Mouse (Mus musculus) CH12.LX (cell line): Measurements from ENCODE around the gene Dydc1.

ENCODE experiments used
- CTCF ChIP-seq, 2 experiments: IDR thresholded peaks in 1 of 2; conservative IDR thresholded peaks in 1 of 2; 2 replicates each; pipeline ENCODE4 v1.5.1; 2011 to 2012; ENCODE audit warnings: low read depth in 2 of 2, low read length in 2 of 2, improper control_type of control experiment in 1 of 2, inconsistent platforms in 1 of 2, mild to moderate bottlenecking in 1 of 2, moderate library complexity in 1 of 2
- EP300 ChIP-seq: IDR thresholded peaks from 2 replicates; pipeline ENCODE4 v1.6.1; 2011; ENCODE audit warnings: low read length, improper control_type of control experiment
- GABPA ChIP-seq: IDR thresholded peaks from 2 replicates; pipeline ENCODE4 v1.6.1; 2012; ENCODE audit warnings: low read depth, low read length, improper control_type of control experiment, inconsistent platforms; ENCODE audit not compliant: insufficient replicate concordance
- MAX ChIP-seq: IDR thresholded peaks from 2 replicates; pipeline ENCODE4 v1.6.1; 2011; ENCODE audit warnings: low read length, improper control_type of control experiment
- MYC ChIP-seq: IDR thresholded peaks from 2 replicates; pipeline ENCODE4 v1.6.1; 2011; ENCODE audit warnings: low read depth, mild to moderate bottlenecking, improper control_type of control experiment, low read length
- POLR2A ChIP-seq: IDR thresholded peaks from 2 replicates; pipeline ENCODE4 v1.6.1; 2011; ENCODE audit warnings: low read depth, mild to moderate bottlenecking, improper control_type of control experiment, low read length
- POLR2AphosphoS2 ChIP-seq: IDR thresholded peaks from 2 replicates; pipeline ENCODE4 v1.6.1; 2011; ENCODE audit warnings: low read depth, low read length, improper control_type of control experiment
- TBP ChIP-seq: conservative IDR thresholded peaks from 2 replicates; pipeline ENCODE4 v1.6.1; 2011; ENCODE audit warnings: low read depth, low read length, improper control_type of control experiment

DNA sequence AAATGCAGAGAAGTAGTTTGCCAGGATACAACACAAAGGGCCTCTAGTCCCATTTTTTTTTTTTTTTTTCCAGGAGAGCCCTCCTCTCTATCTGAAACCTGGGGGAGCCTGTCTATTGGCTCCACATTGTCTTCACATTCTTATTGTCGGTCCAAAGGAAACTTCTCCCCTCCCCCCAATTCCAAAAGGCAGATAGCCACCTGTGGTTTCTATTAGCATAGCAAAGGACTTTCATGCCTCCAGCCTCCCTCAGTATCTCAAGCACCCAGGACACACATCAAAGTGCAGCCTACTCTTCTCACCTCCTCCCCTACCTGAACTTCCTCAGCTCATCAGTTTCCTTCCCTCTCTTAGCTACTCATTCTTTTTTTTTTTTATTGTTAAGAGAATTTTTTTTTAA, 6.3 kb upstream of the Dydc1 start:
- TF ChIP-seq POLR2A, result no peak
- TF ChIP-seq POLR2AphosphoS2, result no peak
- no peak for TF ChIP-seq MAX
- TF ChIP-seq MYC, result no peak
- TF ChIP-seq CTCF (conservative IDR thresholded peaks at IDR 0.05 in 1 of 2, IDR thresholded peaks at IDR 0.05 in 1 of 2; ENCODE audit: low read depth in 2 of 2, low read length in 2 of 2), result no peak
- no peak for TF ChIP-seq EP300
- TF ChIP-seq TBP, result no peak
- TF ChIP-seq GABPA, result no peak
